Mouse (Mus musculus): ENCODE data around the gene Ppp4r4. TPM values are rescaled to one million over a fixed set of nuclear protein-coding genes. Genes with fewer than 3 reads are reported as not detected.

Gene Ppp4r4
- polyA plus RNA-seq, 1 experiment from 2014 or later = 1.9 TPM

DNA sequence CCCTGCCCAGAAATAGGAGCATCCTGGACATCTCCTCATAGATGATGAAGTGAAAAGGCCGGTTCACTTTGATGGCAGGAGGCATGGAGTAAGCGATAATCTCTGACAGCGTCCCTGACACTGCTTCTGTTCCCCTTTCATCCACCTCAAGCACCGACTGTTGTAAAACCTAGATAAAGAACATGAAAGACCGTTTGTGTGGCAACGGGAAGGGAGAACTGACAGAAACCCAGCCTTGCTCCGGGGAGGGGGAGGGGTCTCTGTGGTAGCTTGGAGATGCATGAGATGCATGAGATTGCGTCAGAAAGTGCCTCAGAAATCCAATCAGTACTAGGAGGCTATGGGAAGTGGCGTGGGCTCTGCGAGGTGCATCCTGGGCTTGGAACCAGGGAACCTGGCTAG, 84.8 kb downstream of the Ppp4r4 start:
- Histone ChIP-seq H3K27ac (ENCODE audit: low read length) (no peak overlapping the region), H3K27me3 (ENCODE audit: control insufficient read depth, insufficient read depth, low read length) (no peaks in the 10 kb centered on the region), H3K4me3 (ENCODE audit: low read depth, low read length) (no peak overlapping the region), H3K36me3 (ENCODE audit: control insufficient read depth, insufficient read depth, low read length) (no peaks in the 10 kb centered on the region), H3K9me3 (ENCODE audit: control insufficient read depth, low read depth, low read length) (no peaks in the 10 kb centered on the region), H3K9ac (replicated peaks; ENCODE audit: low read depth, low read length) (no peak overlapping the region), H3K4me1 (ENCODE audit: control insufficient read depth, insufficient read depth, low read length) (no peaks in the 10 kb centered on the region), H3K4me2 (replicated peaks; ENCODE audit: low read depth, low read length) (no peak overlapping the region)
- no peak for ATAC-seq (ENCODE audit: insufficient number of reproducible peaks, insufficient read depth, low FRiP score, low read depth)
- 77% methylated on average over 10 of the region's 10 CpGs for WGBS

DNA sequence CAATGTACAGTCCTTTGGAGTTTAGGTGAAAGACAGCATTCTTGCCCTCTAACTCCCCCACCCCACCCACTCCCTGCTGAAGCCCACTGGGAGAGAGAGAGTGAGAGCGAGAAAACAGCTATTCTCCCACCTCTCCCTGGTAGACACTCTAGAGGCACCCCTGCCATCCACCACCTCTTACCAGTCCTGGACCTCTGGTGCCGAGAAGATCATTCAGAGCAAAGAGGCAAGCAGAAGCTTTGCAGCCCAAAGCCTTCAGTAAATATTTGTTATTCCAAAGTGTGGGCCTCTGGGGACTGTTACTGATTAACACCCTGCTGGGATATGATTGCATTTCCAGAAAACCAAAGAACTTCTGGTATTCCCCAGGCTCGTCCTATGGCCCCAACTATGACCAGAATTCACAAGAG, 99.1 kb downstream of the Ppp4r4 start, which contains the start of gene Serpina10:
Gene Serpina10, minus strand, starts transcription at position 242 of the 410 bp plus-strand sequence.
- Histone ChIP-seq H3K4me3 (ENCODE audit: low read depth, low read length) (no peak within 1 kb of the TSS), H3K36me3 (ENCODE audit: control insufficient read depth, insufficient read depth, low read length) (no peaks in the 10 kb centered on the region), H3K9ac (replicated peaks; ENCODE audit: low read depth, low read length) (no peak within 1 kb of the TSS), H3K27me3 (ENCODE audit: control insufficient read depth, insufficient read depth, low read length) (no peaks in the 10 kb centered on the region), H3K4me2 (replicated peaks; ENCODE audit: low read depth, low read length) (no peak within 1 kb of the TSS), H3K4me1 (ENCODE audit: control insufficient read depth, insufficient read depth, low read length) (no peaks in the 10 kb centered on the region), H3K27ac (ENCODE audit: low read length) (no peak within 1 kb of the TSS), H3K9me3 (ENCODE audit: control insufficient read depth, low read depth, low read length) (no peaks in the 10 kb centered on the region)
- ATAC-seq (ENCODE audit: insufficient number of reproducible peaks, insufficient read depth, low FRiP score, low read depth) = no peak; the same call in 1 of the 2 replicates
- WGBS = 63% methylated on average over 3 of the region's 3 CpGs

DNA sequence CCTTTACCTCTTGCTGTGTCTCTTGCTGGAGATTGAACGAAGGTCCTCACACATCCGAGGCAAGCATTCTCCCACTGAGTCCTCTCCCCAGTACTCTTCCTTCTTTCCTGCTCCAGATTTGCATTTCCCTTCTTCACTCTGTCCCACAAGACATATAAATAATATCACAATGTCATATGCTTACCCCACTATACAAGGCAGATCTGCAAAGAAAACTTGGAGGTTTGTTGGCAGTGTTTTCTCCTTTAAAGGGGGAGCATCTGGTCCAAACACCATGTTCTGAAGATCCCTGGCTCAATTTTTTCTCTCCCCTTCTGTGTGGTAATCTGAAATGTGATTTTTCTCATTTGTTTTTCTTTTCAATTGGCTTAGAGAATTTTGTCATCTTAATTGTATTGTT, 102.3 kb downstream of the Ppp4r4 start:
- no peak overlapping the region for H3K4me3 ChIP-seq (ENCODE audit: low read depth, low read length)
- H3K9ac ChIP-seq (replicated peaks; ENCODE audit: low read depth, low read length) = no peak overlapping the region
- H3K4me1 ChIP-seq (ENCODE audit: control insufficient read depth, insufficient read depth, low read length) = no peaks in the 10 kb centered on the region
- 80% methylated on average over 2 of the region's 2 CpGs for WGBS
- H3K27ac ChIP-seq (ENCODE audit: low read length) = no peak overlapping the region
- no peaks in the 10 kb centered on the region for H3K27me3 ChIP-seq (ENCODE audit: control insufficient read depth, insufficient read depth, low read length)
- H3K4me2 ChIP-seq (replicated peaks; ENCODE audit: low read depth, low read length) = no peak overlapping the region
- H3K9me3 ChIP-seq (ENCODE audit: control insufficient read depth, low read depth, low read length) = no peaks in the 10 kb centered on the region
- no peaks in the 10 kb centered on the region for H3K36me3 ChIP-seq (ENCODE audit: control insufficient read depth, insufficient read depth, low read length)
- ATAC-seq (ENCODE audit: insufficient number of reproducible peaks, insufficient read depth, low FRiP score, low read depth) = no peak

DNA sequence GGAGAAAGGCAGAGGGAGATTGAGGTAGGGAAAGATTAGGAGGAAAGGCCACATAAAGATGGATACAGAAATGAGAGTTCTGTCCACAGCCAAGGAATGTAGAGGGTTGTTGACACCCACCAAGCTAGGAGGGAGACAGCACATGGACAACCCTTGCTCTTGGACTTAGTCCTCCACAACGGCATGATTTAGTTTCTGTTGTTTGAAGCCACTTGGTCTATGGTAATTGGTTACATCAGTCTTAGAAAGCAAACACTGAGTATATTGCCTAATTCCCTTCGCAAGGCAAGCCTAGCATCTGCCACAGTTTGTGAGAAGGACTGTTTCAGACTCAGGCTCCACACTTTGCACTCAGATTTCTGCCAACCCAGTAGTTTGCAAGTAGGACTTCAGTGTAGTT, 103.8 kb downstream of the Ppp4r4 start:
- no peak for ATAC-seq (ENCODE audit: insufficient number of reproducible peaks, insufficient read depth, low FRiP score, low read depth)
- WGBS = 85% methylated on average over 2 of the region's 2 CpGs

DNA sequence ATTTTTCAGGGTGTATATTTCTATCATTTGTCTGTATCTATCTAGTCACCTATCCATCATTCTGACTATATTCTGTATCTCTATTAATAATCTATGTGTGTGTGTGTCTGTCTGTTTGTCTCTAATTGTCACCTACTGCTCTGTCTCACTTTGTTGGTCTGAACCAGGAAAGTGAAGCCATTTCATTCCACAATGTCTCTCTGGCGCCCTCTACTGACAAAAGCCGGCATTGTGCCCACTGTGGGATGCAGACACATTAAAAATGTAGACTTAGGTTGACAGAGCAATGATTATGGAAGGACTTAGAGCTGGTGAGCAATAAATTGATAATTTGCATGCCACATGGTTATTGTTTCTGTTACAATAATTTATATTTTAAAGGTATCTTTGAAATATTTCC, 111.3 kb downstream of the Ppp4r4 start:
- no peak for ATAC-seq (ENCODE audit: insufficient number of reproducible peaks, insufficient read depth, low FRiP score, low read depth)
- H3K27ac ChIP-seq (ENCODE audit: low read length) = no peak overlapping the region
- no peaks in the 10 kb centered on the region for H3K9me3 ChIP-seq (ENCODE audit: control insufficient read depth, low read depth, low read length)
- H3K27me3 ChIP-seq (ENCODE audit: control insufficient read depth, insufficient read depth, low read length) = no peaks in the 10 kb centered on the region
- H3K4me1 ChIP-seq (ENCODE audit: control insufficient read depth, insufficient read depth, low read length) = no peaks in the 10 kb centered on the region
- H3K9ac ChIP-seq (replicated peaks; ENCODE audit: low read depth, low read length) = no peak overlapping the region
- H3K4me2 ChIP-seq (replicated peaks; ENCODE audit: low read depth, low read length) = no peak overlapping the region
- WGBS = 0% methylated on average over 2 of the region's 2 CpGs
- H3K36me3 ChIP-seq (ENCODE audit: control insufficient read depth, insufficient read depth, low read length) = no peaks in the 10 kb centered on the region
- H3K4me3 ChIP-seq (ENCODE audit: low read depth, low read length) = no peak overlapping the region

More for the DNA sequence above, 103.8 kb downstream of the Ppp4r4 start:
- H3K27ac ChIP-seq (ENCODE audit: low read length) = no peak overlapping the region
- no peaks in the 10 kb centered on the region for H3K4me1 ChIP-seq (ENCODE audit: control insufficient read depth, insufficient read depth, low read length)
- no peaks in the 10 kb centered on the region for H3K36me3 ChIP-seq (ENCODE audit: control insufficient read depth, insufficient read depth, low read length)
- no peak overlapping the region for H3K4me3 ChIP-seq (ENCODE audit: low read depth, low read length)
- no peak overlapping the region for H3K9ac ChIP-seq (replicated peaks; ENCODE audit: low read depth, low read length)
- no peak overlapping the region for H3K4me2 ChIP-seq (replicated peaks; ENCODE audit: low read depth, low read length)
- no peaks in the 10 kb centered on the region for H3K27me3 ChIP-seq (ENCODE audit: control insufficient read depth, insufficient read depth, low read length)
- no peaks in the 10 kb centered on the region for H3K9me3 ChIP-seq (ENCODE audit: control insufficient read depth, low read depth, low read length)

DNA sequence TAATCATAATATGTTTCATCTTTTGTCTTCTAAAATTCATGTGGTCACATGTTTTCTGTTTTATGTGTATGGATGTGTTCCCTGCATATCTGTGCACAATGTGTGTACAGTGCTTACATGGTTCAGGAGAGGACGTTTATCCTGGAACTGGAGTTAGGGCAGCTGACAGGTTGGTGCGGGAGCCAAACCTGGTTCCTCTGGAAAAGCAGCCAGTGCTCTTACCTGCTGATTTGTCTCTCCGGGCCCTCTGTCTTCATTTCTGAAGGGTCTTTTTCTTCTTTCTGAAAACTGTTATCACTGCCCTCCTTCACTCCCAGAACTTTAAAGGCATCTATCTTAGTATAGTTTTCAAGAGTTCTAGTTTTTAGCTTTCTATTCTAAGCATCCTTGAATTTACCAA, 111.7 kb downstream of the Ppp4r4 start:
- Histone ChIP-seq H3K27ac (ENCODE audit: low read length) (no peak overlapping the region), H3K36me3 (ENCODE audit: control insufficient read depth, insufficient read depth, low read length) (no peaks in the 10 kb centered on the region), H3K4me2 (replicated peaks; ENCODE audit: low read depth, low read length) (no peak overlapping the region), H3K4me3 (ENCODE audit: low read depth, low read length) (no peak overlapping the region), H3K4me1 (ENCODE audit: control insufficient read depth, insufficient read depth, low read length) (no peaks in the 10 kb centered on the region), H3K9me3 (ENCODE audit: control insufficient read depth, low read depth, low read length) (no peaks in the 10 kb centered on the region), H3K9ac (replicated peaks; ENCODE audit: low read depth, low read length) (no peak overlapping the region), H3K27me3 (ENCODE audit: control insufficient read depth, insufficient read depth, low read length) (no peaks in the 10 kb centered on the region)
- ATAC-seq (ENCODE audit: insufficient number of reproducible peaks, insufficient read depth, low FRiP score, low read depth) = no peak
- WGBS = 85% methylated on average over 3 of the region's 3 CpGs

DNA sequence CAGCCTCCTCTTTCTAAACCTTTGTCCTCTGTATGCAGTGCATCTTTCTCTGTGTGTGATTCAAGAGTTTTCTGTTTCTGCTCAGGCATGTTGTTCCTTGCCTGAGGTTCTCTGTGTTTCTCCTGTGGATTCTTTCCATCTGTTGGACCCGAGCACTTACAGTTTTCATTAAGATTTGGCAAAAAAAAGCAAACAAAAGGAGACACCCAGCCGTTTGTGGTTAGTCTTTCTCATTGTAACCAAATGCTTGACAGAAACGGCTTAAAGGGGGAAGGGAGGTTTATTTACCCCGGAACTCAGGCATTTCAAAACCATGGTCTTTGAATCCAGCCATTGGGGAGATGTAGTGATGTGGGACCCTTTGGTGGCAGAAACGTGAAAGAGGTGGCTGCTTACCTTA, 112.5 kb downstream of the Ppp4r4 start:
- Histone ChIP-seq H3K27me3 (ENCODE audit: control insufficient read depth, insufficient read depth, low read length) (no peaks in the 10 kb centered on the region), H3K9ac (replicated peaks; ENCODE audit: low read depth, low read length) (no peak overlapping the region), H3K27ac (ENCODE audit: low read length) (no peak overlapping the region), H3K9me3 (ENCODE audit: control insufficient read depth, low read depth, low read length) (no peaks in the 10 kb centered on the region), H3K4me1 (ENCODE audit: control insufficient read depth, insufficient read depth, low read length) (no peaks in the 10 kb centered on the region), H3K36me3 (ENCODE audit: control insufficient read depth, insufficient read depth, low read length) (no peaks in the 10 kb centered on the region), H3K4me3 (ENCODE audit: low read depth, low read length) (no peak overlapping the region), H3K4me2 (replicated peaks; ENCODE audit: low read depth, low read length) (no peak overlapping the region)
- no peak for ATAC-seq (ENCODE audit: insufficient number of reproducible peaks, insufficient read depth, low FRiP score, low read depth)
- WGBS = 35% methylated on average over 5 of the region's 5 CpGs

DNA sequence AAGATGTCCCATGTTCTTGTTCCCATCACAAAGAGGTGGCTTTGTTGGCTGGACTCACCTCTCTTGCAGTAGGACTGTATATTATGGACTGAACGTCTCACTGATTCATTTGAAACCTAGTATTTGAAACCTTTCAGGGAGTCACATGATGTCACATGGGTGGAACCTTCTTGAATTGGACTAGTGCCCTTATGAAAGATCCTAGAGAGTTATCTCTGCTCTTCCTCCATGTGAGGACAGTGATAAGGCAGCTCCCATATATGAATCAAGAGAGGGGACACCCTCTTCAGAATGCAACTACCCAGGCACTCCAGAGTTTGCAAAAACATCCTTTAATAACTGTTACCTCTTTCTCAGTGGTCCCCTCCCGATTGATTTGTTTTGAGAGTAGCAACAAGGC, 114.2 kb downstream of the Ppp4r4 start:
- H3K27ac ChIP-seq (ENCODE audit: low read length) = no peak overlapping the region
- H3K36me3 ChIP-seq (ENCODE audit: control insufficient read depth, insufficient read depth, low read length) = no peaks in the 10 kb centered on the region
- H3K4me3 ChIP-seq (ENCODE audit: low read depth, low read length) = no peak overlapping the region
- no peak for ATAC-seq (ENCODE audit: insufficient number of reproducible peaks, insufficient read depth, low FRiP score, low read depth)
- H3K9ac ChIP-seq (replicated peaks; ENCODE audit: low read depth, low read length) = no peak overlapping the region
- H3K4me1 ChIP-seq (ENCODE audit: control insufficient read depth, insufficient read depth, low read length) = no peaks in the 10 kb centered on the region
- no peaks in the 10 kb centered on the region for H3K27me3 ChIP-seq (ENCODE audit: control insufficient read depth, insufficient read depth, low read length)
- H3K9me3 ChIP-seq (ENCODE audit: control insufficient read depth, low read depth, low read length) = no peaks in the 10 kb centered on the region
- 82% methylated on average over 2 of the region's 2 CpGs for WGBS
- H3K4me2 ChIP-seq (replicated peaks; ENCODE audit: low read depth, low read length) = no peak overlapping the region

DNA sequence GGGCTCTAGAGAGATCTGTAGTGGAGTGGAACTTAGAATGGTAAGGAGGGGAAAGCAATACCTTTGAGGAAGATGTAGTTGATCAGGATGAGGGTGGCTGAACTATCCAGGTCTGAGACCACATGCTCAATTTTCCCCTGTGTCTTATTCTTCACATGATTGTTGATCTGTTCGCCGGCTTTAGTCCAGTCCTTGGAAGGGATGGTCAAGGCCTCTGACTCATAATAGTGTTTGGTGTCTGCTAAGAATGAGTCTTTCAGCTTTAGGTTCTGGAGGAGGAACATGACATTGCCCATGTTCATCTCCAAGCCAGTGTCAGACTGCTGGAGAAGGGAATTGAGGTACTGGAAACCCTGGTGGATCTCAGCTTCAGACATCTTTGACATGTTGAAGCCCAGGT, 121.8 kb downstream of the Ppp4r4 start:
- no peaks in the 10 kb centered on the region for H3K4me1 ChIP-seq (ENCODE audit: control insufficient read depth, insufficient read depth, low read length)
- H3K9ac ChIP-seq (replicated peaks; ENCODE audit: low read depth, low read length) = no peak overlapping the region
- ATAC-seq (ENCODE audit: insufficient number of reproducible peaks, insufficient read depth, low FRiP score, low read depth) = no peak
- H3K27ac ChIP-seq (ENCODE audit: low read length) = no peak overlapping the region
- H3K9me3 ChIP-seq (ENCODE audit: control insufficient read depth, low read depth, low read length) = no peaks in the 10 kb centered on the region
- H3K36me3 ChIP-seq (ENCODE audit: control insufficient read depth, insufficient read depth, low read length) = no peaks in the 10 kb centered on the region
- WGBS = 95% methylated on average over 2 of the region's 2 CpGs
- H3K4me2 ChIP-seq (replicated peaks; ENCODE audit: low read depth, low read length) = no peak overlapping the region
- H3K27me3 ChIP-seq (ENCODE audit: control insufficient read depth, insufficient read depth, low read length) = no peaks in the 10 kb centered on the region
- H3K4me3 ChIP-seq (ENCODE audit: low read depth, low read length) = no peak overlapping the region
